Mouse (Mus musculus) mouse trophoblast stem cell (cell line): ENCODE results near the gene Ttll1.

Experiments used
- in situ Hi-C, 2 experiments: fragments of 300-500 bp; cut with MseI, MboI; formaldehyde crosslinking; loops; 2 replicates in 1 of 2; 3 replicates in 1 of 2; pipeline ENCODE4 v1.15.1; 2025

Gene Ttll1

DNA sequence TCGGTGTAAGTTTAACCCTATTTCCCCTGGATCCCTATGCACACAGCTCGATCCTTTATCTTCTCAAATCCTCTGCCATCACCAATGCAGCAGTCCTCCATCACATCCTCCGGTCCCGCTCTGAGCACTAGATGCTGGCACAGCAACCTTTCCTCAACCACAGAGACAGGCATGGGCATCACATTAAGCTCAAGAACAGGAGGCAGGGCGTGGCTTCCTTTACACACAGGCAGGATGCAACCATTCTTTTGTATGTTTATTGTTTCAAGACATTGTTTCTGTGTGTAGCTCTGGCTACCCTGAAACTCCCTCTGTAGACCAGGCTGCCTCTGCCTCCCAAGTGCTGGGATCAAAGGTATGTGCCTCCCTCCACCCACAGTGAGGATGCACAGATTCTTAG, 55.1 kb downstream of the Ttll1 start:
- in situ Hi-C loops = no loop called here

DNA sequence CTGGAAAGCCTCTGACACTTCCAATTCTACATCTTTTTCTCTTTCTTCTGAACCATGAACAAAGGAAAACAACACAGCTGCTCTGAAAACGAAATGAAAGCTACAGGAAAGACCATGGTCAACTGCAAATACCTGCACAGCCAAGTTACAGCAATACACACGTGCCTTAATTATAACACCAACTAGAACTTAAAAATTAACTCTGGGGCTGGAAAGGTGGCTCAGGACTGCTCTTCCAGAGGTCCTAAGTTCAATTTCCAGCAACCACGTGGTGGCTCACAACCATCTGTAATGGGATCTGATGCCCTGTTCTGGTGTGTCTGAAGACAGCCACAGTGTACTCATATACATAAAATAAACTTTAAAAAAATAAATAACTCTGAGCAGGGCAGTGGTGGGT, 55.7 kb downstream of the Ttll1 start:
- in situ Hi-C loops = no loop called here

DNA sequence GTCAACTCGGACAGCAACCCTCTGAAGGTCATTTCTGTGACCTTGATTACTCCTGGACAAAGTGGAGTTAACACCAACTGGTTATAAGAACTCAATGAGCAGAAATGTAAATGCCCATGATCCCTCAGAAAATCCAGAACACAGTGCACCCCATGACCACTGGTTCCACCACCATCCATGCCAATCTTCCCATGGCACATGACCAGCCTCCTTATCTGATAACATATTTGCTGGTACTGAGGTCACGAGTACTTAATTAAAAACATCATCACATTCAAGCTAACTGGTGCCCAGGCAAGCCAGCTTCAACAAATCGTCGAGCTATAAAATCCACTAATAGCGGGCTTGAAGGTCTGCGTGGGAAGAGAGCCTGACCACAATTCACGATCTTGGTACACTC, 56.3 kb downstream of the Ttll1 start:
- in situ Hi-C loops = no loop called here

DNA sequence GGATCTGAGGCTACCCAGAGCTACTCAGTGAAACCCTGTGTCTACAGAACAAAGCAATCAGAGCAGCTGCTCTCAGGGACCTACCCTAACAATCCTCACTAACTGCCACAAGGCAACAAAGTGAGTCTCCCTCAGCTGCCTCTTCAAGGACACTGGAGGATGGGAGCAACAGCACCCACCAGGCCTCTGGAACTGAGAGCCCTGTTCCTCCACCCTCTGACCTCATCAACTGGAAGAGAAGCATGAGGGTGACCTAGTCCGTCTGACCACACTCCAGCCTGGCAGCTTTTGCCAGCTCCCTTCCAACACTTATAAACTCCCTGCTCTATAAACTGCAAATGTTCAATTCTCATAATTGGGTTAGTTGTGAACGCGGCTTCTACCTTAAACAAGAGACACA, 56.8 kb downstream of the Ttll1 start:
- in situ Hi-C loops = no loop called here

DNA sequence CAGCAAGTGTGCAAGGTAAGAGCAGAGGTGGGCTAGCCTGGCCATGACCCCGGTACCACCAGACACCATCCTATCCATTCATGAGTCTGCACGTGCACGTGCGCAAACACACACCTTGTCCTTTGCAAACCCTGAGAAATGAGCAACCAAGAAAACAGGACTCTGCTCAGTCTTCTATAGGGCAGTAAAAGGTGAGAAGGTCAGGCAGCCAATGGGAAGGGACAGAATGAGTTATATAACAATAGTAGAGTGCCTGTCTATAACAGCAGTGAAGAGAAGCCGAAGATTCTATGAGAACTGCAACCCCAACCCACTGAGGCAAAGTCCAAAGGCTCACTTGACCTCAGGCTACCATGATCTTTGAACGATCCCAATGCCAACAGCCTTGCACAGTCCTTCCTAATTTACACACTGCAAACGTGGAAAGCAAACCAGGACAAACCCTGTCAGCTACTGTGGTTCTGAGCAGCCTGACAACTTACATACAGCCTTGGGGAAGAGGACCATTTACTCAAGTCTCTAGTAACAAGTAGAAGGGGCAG, 58.4 kb downstream of the Ttll1 start:
- in situ Hi-C loops = no loop called here

DNA sequence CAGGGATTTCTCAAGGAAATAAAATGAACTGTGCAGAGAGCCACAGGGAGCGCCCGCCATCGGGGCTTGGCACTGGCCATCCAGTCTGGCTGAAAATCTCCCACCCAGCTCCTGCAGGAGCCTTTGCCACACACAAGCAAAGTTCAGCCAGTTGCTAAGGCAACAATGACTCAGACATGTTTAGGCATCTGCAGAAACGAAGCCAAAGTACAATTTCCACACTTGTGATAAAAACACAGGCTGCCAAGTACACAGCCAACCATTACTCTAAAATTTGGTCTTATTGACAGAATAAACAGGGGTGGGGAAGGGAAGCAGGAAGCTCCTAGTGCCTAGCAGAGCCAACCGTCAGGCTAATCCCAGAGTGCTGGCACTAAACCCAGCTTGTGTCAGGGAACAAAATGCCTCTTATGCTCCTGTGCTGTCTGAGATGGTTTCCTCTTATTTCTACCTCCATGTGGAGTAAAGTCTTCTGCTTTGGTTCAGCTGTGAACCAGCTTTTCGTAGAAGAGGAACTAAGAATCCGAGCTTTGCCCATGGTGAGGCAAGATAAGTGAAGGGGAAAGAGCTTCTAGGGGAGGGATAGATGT, 59.0 kb downstream of the Ttll1 start:
- in situ Hi-C loops = no loop called here

- in situ Hi-C loops = no loop called here
Observed at GRCm38 (mm10) chr15:83450007-83450406, 60.7 kb downstream of the Ttll1 start.

DNA sequence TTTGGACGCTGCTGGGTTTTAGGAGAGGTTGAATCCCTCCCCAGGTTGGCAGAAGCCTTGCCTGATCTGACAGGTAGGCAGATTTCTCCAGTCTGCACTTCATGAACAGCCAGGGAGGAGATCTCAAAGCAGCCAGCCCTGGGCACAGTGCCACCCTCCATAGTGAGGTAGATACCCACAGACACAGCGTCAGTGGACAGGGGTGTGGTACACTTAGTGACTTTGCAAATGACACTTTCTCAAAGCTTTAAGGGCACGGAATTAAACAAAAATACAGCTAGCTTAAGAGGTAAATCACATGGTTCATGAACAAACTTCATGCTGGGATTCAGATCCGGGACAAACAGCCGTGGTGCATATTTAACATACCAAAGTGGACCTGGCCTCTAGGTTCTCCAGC, 62.0 kb downstream of the Ttll1 start:
- in situ Hi-C loops = no loop called here

- in situ Hi-C loops = no loop called here
Observed at GRCm38 (mm10) chr15:83447791-83448544, 62.7 kb downstream of the Ttll1 start.

GRCm38 (mm10) chr15:83445908-83446307, 64.8 kb downstream of the Ttll1 start:
- in situ Hi-C loops = no loop called here

GRCm38 (mm10) chr15:83445383-83445782, 65.3 kb downstream of the Ttll1 start:
- in situ Hi-C loops = no loop called here

- in situ Hi-C loops = no loop called here
Observed at GRCm38 (mm10) chr15:83444425-83444824, 66.3 kb downstream of the Ttll1 start.

DNA sequence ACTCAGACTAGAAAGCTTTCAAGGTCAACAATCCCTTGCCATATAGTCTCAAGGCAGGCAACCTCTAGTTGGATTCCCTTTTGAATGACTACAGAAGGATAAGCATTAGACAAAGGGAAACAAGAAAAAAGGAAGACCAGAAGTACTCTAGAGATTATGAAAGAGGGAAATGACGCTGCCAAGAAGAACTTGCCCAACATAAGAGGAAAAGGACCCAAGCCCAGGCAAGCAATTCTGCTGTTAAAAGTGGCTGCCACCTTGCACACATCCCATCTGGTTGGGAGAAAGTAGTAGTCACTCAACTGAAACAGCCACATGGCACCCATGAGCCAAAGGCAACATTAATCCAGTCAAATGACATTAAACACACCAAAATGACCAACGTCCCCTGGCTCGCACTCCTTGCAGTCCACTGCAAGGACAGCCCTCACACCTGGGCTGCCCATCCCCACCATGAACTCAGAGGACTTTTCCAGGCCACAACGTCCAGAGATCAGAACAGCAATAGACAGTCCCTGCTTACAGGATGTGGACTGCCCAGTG, 68.1 kb downstream of the Ttll1 start:
- in situ Hi-C loops = no loop called here

GRCm38 (mm10) chr15:83440726-83441125, 70.0 kb downstream of the Ttll1 start:
- in situ Hi-C loops = no loop called here

GRCm38 (mm10) chr15:83436541-83436940, 74.2 kb downstream of the Ttll1 start:
- in situ Hi-C loops = no loop called here

- in situ Hi-C loops = no loop called here
Observed at GRCm38 (mm10) chr15:83435324-83436090, 75.2 kb downstream of the Ttll1 start.

GRCm38 (mm10) chr15:83434692-83435091, 76.0 kb downstream of the Ttll1 start:
- in situ Hi-C loops = loop anchor here in 1 of 2 experiments (5.0 kb wide), 1 partner anchor 33 kb away; no protein-coding TSS in a partner anchor
